Mouse (Mus musculus) lung, postnatal 14 days (tissue): ENCODE results near the gene Hic1.

Source experiments
- DNase-seq: peaks from one replicate; pipeline ENCODE4 v3.0.0; 2021

The Hic1 gene

GRCm38 (mm10) chr11:75166861-75167642 is 2.3 kb downstream of the Hic1 start:
- DNase-seq = peak; percentile 40

GRCm38 (mm10) chr11:75166193-75166842 is 3.0 kb downstream of the Hic1 start:
- no peak for DNase-seq

- peak; percentile 88 for DNase-seq
Measured at GRCm38 (mm10) chr11:75165441-75166192, 3.7 kb downstream of the Hic1 start.

GRCm38 (mm10) chr11:75164750-75165149 is 4.6 kb downstream of the Hic1 start:
- no peak for DNase-seq

- DNase-seq = no peak
Measured at GRCm38 (mm10) chr11:75164051-75164450, 5.3 kb downstream of the Hic1 start.

GRCm38 (mm10) chr11:75163379-75163778 is 5.9 kb downstream of the Hic1 start:
- DNase-seq = no peak

- no peak for DNase-seq
Measured at GRCm38 (mm10) chr11:75162591-75163080, 6.7 kb downstream of the Hic1 start.

GRCm38 (mm10) chr11:75161417-75162008 is 7.8 kb downstream of the Hic1 start:
- DNase-seq = no peak

GRCm38 (mm10) chr11:75160954-75161353 is 8.4 kb downstream of the Hic1 start:
- DNase-seq = no peak

GRCm38 (mm10) chr11:75159564-75159963 is 9.8 kb downstream of the Hic1 start:
- DNase-seq = peak; percentile 69

- no peak for DNase-seq
Measured at GRCm38 (mm10) chr11:75158432-75158831, 10.9 kb downstream of the Hic1 start.

GRCm38 (mm10) chr11:75157901-75158300 is 11.4 kb downstream of the Hic1 start:
- no peak for DNase-seq

- DNase-seq = no peak
Measured at GRCm38 (mm10) chr11:75157037-75157436, 12.3 kb downstream of the Hic1 start.

GRCm38 (mm10) chr11:75156416-75156815 is 12.9 kb downstream of the Hic1 start:
- DNase-seq = no peak

- no peak for DNase-seq
Measured at GRCm38 (mm10) chr11:75155985-75156384, 13.3 kb downstream of the Hic1 start.

- no peak for DNase-seq
Measured at GRCm38 (mm10) chr11:75154053-75154585, 15.2 kb downstream of the Hic1 start.

GRCm38 (mm10) chr11:75152603-75153557 is 16.4 kb downstream of the Hic1 start:
- no peak for DNase-seq

GRCm38 (mm10) chr11:75150346-75150745 is 19.0 kb downstream of the Hic1 start:
- no peak for DNase-seq

- DNase-seq = no peak
Measured at GRCm38 (mm10) chr11:75148332-75149035, 20.8 kb downstream of the Hic1 start.

GRCm38 (mm10) chr11:75147846-75148168 is 21.5 kb downstream of the Hic1 start:
- DNase-seq = no peak
